Mouse (Mus musculus): Measurements from ENCODE around the gene Nbl1. TPM values are rescaled to one million over a fixed set of nuclear protein-coding genes. Genes with fewer than 3 reads are reported as not detected.

The Nbl1 gene
- polyA plus RNA-seq, 1 experiment = 160 TPM

- no peaks in the 10 kb centered on the region for H3K4me1 ChIP-seq (ENCODE audit: control insufficient read depth, insufficient read depth, insufficient read length, low read length)
- 81% methylated on average over 2 of the region's 2 CpGs for WGBS
- H3K36me3 ChIP-seq (ENCODE audit: control insufficient read depth, insufficient read depth, low read length) = peaks cover 13% of the 10 kb centered on the region
- no peak overlapping the region for H3K4me3 ChIP-seq (ENCODE audit: low read depth, low read length)
- H3K27ac ChIP-seq (ENCODE audit: insufficient read depth, low read depth, low read length) = no peak overlapping the region
- H3K27me3 ChIP-seq (ENCODE audit: control insufficient read depth, insufficient read depth, low read length) = no peaks in the 10 kb centered on the region
- TF ChIP-seq POLR2A (IDR thresholded peaks at IDR 0.05; ENCODE audit: low read depth, low read length) (no peak), CTCF (IDR thresholded peaks at IDR 0.05; ENCODE audit: extremely low read depth, insufficient read length, insufficient replicate concordance, low read depth, low read length) (no peak)
Measured at GRCm38 (mm10) chr4:139043600-139043999, 49.2 kb downstream of the Nbl1 start.

- no peaks in the 10 kb centered on the region for H3K27me3 ChIP-seq (ENCODE audit: control insufficient read depth, insufficient read depth, low read length)
- H3K4me1 ChIP-seq (ENCODE audit: control insufficient read depth, insufficient read depth, insufficient read length, low read length) = no peaks in the 10 kb centered on the region
- TF ChIP-seq POLR2A (IDR thresholded peaks at IDR 0.05; ENCODE audit: low read depth, low read length) = no peak
- no peak for TF ChIP-seq CTCF (IDR thresholded peaks at IDR 0.05; ENCODE audit: extremely low read depth, insufficient read length, insufficient replicate concordance, low read depth, low read length)
- peaks cover 16% of the 10 kb centered on the region for H3K36me3 ChIP-seq (ENCODE audit: control insufficient read depth, insufficient read depth, low read length)
- no peak overlapping the region for H3K4me3 ChIP-seq (ENCODE audit: low read depth, low read length)
- no peak overlapping the region for H3K27ac ChIP-seq (ENCODE audit: insufficient read depth, low read depth, low read length)
- WGBS = 90% methylated on average over 5 of the region's 5 CpGs
Measured at GRCm38 (mm10) chr4:139042611-139043010, 50.2 kb downstream of the Nbl1 start.

GRCm38 (mm10) chr4:139040084-139040839, 52.5 kb downstream of the Nbl1 start:
- peaks cover 28% of the 10 kb centered on the region for H3K36me3 ChIP-seq (ENCODE audit: control insufficient read depth, insufficient read depth, low read length)
- TF ChIP-seq POLR2A (IDR thresholded peaks at IDR 0.05; ENCODE audit: low read depth, low read length) (no peak), CTCF (IDR thresholded peaks at IDR 0.05; ENCODE audit: extremely low read depth, insufficient read length, insufficient replicate concordance, low read depth, low read length) (no peak)
- 86% methylated on average over 10 of the region's 10 CpGs for WGBS
- H3K27me3 ChIP-seq (ENCODE audit: control insufficient read depth, insufficient read depth, low read length) = no peaks in the 10 kb centered on the region
- no peaks in the 10 kb centered on the region for H3K4me1 ChIP-seq (ENCODE audit: control insufficient read depth, insufficient read depth, insufficient read length, low read length)
- H3K4me3 ChIP-seq (ENCODE audit: low read depth, low read length) = no peak overlapping the region
- no peak overlapping the region for H3K27ac ChIP-seq (ENCODE audit: insufficient read depth, low read depth, low read length)

GRCm38 (mm10) chr4:139037795-139038607, 54.8 kb downstream of the Nbl1 start:
- Histone ChIP-seq H3K4me1 (ENCODE audit: control insufficient read depth, insufficient read depth, insufficient read length, low read length) (no peaks in the 10 kb centered on the region), H3K4me3 (ENCODE audit: low read depth, low read length) (no peak overlapping the region), H3K27ac (ENCODE audit: insufficient read depth, low read depth, low read length) (no peak overlapping the region), H3K36me3 (ENCODE audit: control insufficient read depth, insufficient read depth, low read length) (peaks cover 29% of the 10 kb centered on the region), H3K27me3 (ENCODE audit: control insufficient read depth, insufficient read depth, low read length) (no peaks in the 10 kb centered on the region)
- no peak for TF ChIP-seq CTCF (IDR thresholded peaks at IDR 0.05; ENCODE audit: extremely low read depth, insufficient read length, insufficient replicate concordance, low read depth, low read length)
- TF ChIP-seq POLR2A (IDR thresholded peaks at IDR 0.05; ENCODE audit: low read depth, low read length) = no peak
- 27% methylated on average over 17 of the region's 17 CpGs for WGBS

GRCm38 (mm10) chr4:139035799-139036198, 57.0 kb downstream of the Nbl1 start:
- Histone ChIP-seq H3K4me1 (ENCODE audit: control insufficient read depth, insufficient read depth, insufficient read length, low read length) (no peaks in the 10 kb centered on the region), H3K4me3 (ENCODE audit: low read depth, low read length) (no peak overlapping the region), H3K27me3 (ENCODE audit: control insufficient read depth, insufficient read depth, low read length) (no peaks in the 10 kb centered on the region), H3K36me3 (ENCODE audit: control insufficient read depth, insufficient read depth, low read length) (peaks cover 38% of the 10 kb centered on the region), H3K27ac (ENCODE audit: insufficient read depth, low read depth, low read length) (no peak overlapping the region)
- TF ChIP-seq POLR2A (IDR thresholded peaks at IDR 0.05; ENCODE audit: low read depth, low read length) (no peak), CTCF (IDR thresholded peaks at IDR 0.05; ENCODE audit: extremely low read depth, insufficient read length, insufficient replicate concordance, low read depth, low read length) (no peak)
- 84% methylated on average over 3 of the region's 3 CpGs for whole genome bisulfite sequencing

- Histone ChIP-seq H3K4me3 (ENCODE audit: low read depth, low read length) (no peak overlapping the region), H3K27me3 (ENCODE audit: control insufficient read depth, insufficient read depth, low read length) (no peaks in the 10 kb centered on the region), H3K36me3 (ENCODE audit: control insufficient read depth, insufficient read depth, low read length) (peaks cover 43% of the 10 kb centered on the region), H3K4me1 (ENCODE audit: control insufficient read depth, insufficient read depth, insufficient read length, low read length) (no peaks in the 10 kb centered on the region), H3K27ac (ENCODE audit: insufficient read depth, low read depth, low read length) (no peak overlapping the region)
- no peak for TF ChIP-seq CTCF (IDR thresholded peaks at IDR 0.05; ENCODE audit: extremely low read depth, insufficient read length, insufficient replicate concordance, low read depth, low read length)
- no peak for TF ChIP-seq POLR2A (IDR thresholded peaks at IDR 0.05; ENCODE audit: low read depth, low read length)
- 92% methylated on average over 3 of the region's 3 CpGs for WGBS
Measured at GRCm38 (mm10) chr4:139034942-139035341, 57.9 kb downstream of the Nbl1 start.

GRCm38 (mm10) chr4:139034540-139034939, 58.3 kb downstream of the Nbl1 start:
- WGBS = 47% methylated on average over 4 of the region's 4 CpGs
- TF ChIP-seq CTCF (IDR thresholded peaks at IDR 0.05; ENCODE audit: extremely low read depth, insufficient read length, insufficient replicate concordance, low read depth, low read length) (peak; percentile 41; the same call in 1 of the 2 replicates), POLR2A (IDR thresholded peaks at IDR 0.05; ENCODE audit: low read depth, low read length) (no peak)
- H3K27ac ChIP-seq (ENCODE audit: insufficient read depth, low read depth, low read length) = no peak overlapping the region

More at GRCm38 (mm10) chr4:139034540-139034939, 58.3 kb downstream of the Nbl1 start:
- peaks cover 46% of the 10 kb centered on the region for H3K36me3 ChIP-seq (ENCODE audit: control insufficient read depth, insufficient read depth, low read length)
- no peaks in the 10 kb centered on the region for H3K4me1 ChIP-seq (ENCODE audit: control insufficient read depth, insufficient read depth, insufficient read length, low read length)
- H3K4me3 ChIP-seq (ENCODE audit: low read depth, low read length) = no peak overlapping the region
- no peaks in the 10 kb centered on the region for H3K27me3 ChIP-seq (ENCODE audit: control insufficient read depth, insufficient read depth, low read length)
